Mouse (Mus musculus) embryonic fibroblast, embryonic 13.5 days (primary cell): ENCODE data around the gene Bloc1s5.

Experiments
- CTCF ChIP-seq: IDR thresholded peaks from 2 replicates; pipeline ENCODE4 v1.5.1; 2011; ENCODE audit warnings: mild to moderate bottlenecking, control low read depth, low read length, moderate library complexity, borderline replicate concordance; ENCODE audit not compliant: insufficient read depth
- POLR2A ChIP-seq: IDR thresholded peaks from 2 replicates; pipeline ENCODE4 v1.6.1; 2011; ENCODE audit warnings: low read depth, mild to moderate bottlenecking, control low read depth, low read length, moderate library complexity

DNA sequence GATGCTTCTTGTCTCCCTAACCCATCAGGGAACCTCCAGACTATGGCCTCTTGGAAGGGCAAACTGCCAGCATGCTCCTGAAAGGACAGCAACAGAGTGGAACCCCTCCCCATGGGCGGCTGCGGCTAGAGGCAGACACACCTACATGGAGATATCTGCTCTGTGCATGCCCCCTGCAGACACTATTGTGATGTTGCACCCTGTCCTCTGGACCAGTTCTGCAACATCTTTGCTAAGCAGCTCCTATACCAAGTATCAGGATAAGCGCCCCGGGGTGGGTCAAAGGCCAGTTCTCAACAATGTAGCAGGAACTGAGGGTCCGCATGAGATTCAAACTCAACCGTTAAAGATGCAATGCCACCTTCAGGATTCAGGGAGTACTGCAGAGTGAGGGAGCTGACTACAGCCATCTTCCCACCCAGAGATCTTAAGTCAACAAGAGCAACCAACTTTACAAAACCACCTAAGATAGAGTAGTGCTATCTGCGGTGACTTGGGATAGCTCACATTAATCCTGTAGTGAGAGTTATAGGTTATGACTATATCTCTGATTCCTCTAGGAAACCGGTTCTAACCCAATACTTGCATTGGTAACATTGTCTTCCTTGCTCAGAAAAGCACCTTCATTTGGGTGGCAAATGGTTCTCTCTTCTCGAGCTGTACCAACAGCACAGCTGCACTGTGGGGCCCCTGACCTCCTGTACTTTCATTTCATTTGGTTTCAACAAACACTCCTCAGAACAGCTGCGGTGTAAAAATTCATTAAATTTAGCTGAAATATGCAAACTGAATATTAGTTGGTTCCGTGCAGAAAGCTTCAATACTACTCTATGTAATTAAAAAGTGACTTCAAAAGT lies 54.1 kb downstream of the Bloc1s5 start:
- TF ChIP-seq CTCF (peak; percentile 9; the same call in 1 of the 2 replicates), POLR2A (no peak)
